Mouse (Mus musculus): ENCODE results near the gene Tbp. TPM values are rescaled to one million over a fixed set of nuclear protein-coding genes. Genes with fewer than 3 reads are reported as not detected.

The Tbp gene
- total and polyA plus RNA-seq, 3 experiments: 38.5 to 490 (median 79.6) TPM

- TF ChIP-seq SIN3A (IDR thresholded peaks at IDR 0.05; ENCODE audit: low read length): peak; percentile 41; the same call in 1 of the 2 replicates
- no peak for TF ChIP-seq MYC (IDR thresholded peaks at IDR 0.05; ENCODE audit: low read depth, low read length)
- TF ChIP-seq CTCF (IDR thresholded peaks at IDR 0.05 in 2 of 3, conservative IDR thresholded peaks at IDR 0.05 in 1 of 3; ENCODE audit: control insufficient read depth in 1 of 3, insufficient read depth in 1 of 3, low read depth in 2 of 3, low read length in 3 of 3, poor library complexity in 1 of 3, severe bottlenecking in 1 of 3): peak; percentile 88 to 92 (median 89)
- TF ChIP-seq MEF2A (IDR thresholded peaks at IDR 0.05; ENCODE audit: extremely low read depth, insufficient replicate concordance, low read depth, low read length, poor library complexity, severe bottlenecking): no peak
- no peak for TF ChIP-seq MXI1 (IDR thresholded peaks at IDR 0.05; ENCODE audit: low read depth, low read length)
- TF ChIP-seq JUND (IDR thresholded peaks at IDR 0.05; ENCODE audit: low read depth, low read length): no peak
- TF ChIP-seq ELF1 (IDR thresholded peaks at IDR 0.05; ENCODE audit: low read depth, low read length): 0 out of 2 replicates have a peak, but pooled peaks have one; percentile 29
- no peak for TF ChIP-seq UBTF (IDR thresholded peaks at IDR 0.05; ENCODE audit: borderline replicate concordance, insufficient read depth, low read depth, low read length)
- TF ChIP-seq USF1 (IDR thresholded peaks at IDR 0.05; ENCODE audit: low read depth, low read length): no peak
- TF ChIP-seq KAT2A (conservative IDR thresholded peaks at IDR 0.05; ENCODE audit: low read depth, low read length): no peak
- no peak for TF ChIP-seq MAX (IDR thresholded peaks at IDR 0.05; ENCODE audit: low read length)
- no peak for TF ChIP-seq USF2 (IDR thresholded peaks at IDR 0.05; ENCODE audit: borderline replicate concordance in 1 of 2, insufficient read depth in 1 of 2, low read depth in 1 of 2, low read length in 2 of 2)
- peak; percentile 63 for TF ChIP-seq ZC3H11A (IDR thresholded peaks at IDR 0.05; ENCODE audit: low read depth, low read length)
- TF ChIP-seq NELFE (IDR thresholded peaks at IDR 0.05; ENCODE audit: low read depth, low read length): no peak
- TF ChIP-seq GATA1 (IDR thresholded peaks at IDR 0.05; ENCODE audit: low read depth, low read length): no peak
- no peak for TF ChIP-seq TBP (IDR thresholded peaks at IDR 0.05; ENCODE audit: low read depth, low read length)
These were observed 32.0 kb upstream of the Tbp start (continued) for GRCm38 (mm10) chr17:15467669-15468068.

DNA sequence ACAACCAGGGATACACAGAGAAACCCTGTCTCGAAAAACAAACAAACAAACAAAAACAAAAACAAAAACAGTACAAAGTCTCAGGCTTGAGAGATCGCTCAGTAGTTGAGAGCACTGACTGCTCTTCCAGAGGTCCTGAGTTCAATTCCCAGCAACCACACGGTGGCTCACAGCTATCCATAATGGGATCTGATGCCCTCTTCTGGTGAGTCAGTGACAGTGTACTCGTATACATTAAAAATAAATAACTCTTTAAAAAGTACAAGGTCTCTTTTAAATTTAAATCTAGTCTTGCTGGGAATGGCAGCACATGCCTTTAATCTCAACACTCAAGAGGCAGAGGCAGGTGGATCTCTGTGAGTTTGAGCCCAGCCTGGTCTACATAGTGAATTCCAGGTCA, 27.0 kb upstream of the Tbp start:
- H3K27me3 ChIP-seq (ENCODE audit: control insufficient read depth in 1 of 2, insufficient read depth in 2 of 2, low read length in 2 of 2): no peaks in the 10 kb centered on the region
- H3K9ac ChIP-seq (ENCODE audit: control insufficient read depth, low read depth, low read length, poor library complexity, severe bottlenecking): no peak overlapping the region
- H3K4me3 ChIP-seq (ENCODE audit: control insufficient read depth in 1 of 2, insufficient read depth in 1 of 2, low read depth in 2 of 2, low read length in 2 of 2): no peak overlapping the region
- DNase-seq (ENCODE audit: low read depth, low spot score): peak; percentile 50
- no peaks in the 10 kb centered on the region for H3K79me2 ChIP-seq (ENCODE audit: control insufficient read depth, insufficient read depth, low read length, poor library complexity)
- H3K4me1 ChIP-seq (ENCODE audit: control insufficient read depth in 1 of 2, insufficient read depth in 2 of 2, low read length in 2 of 2): no peaks in the 10 kb centered on the region
- peaks cover 0 to 20% of the 10 kb centered on the region in 2 experiments; a peak in 3 of 4 replicates for H3K36me3 ChIP-seq (ENCODE audit: control insufficient read depth in 1 of 2, insufficient read depth in 2 of 2, low read length in 2 of 2)
- H3K27ac ChIP-seq (ENCODE audit: control insufficient read depth, low read depth, low read length): no peak overlapping the region
- H3K9me3 ChIP-seq (replicated peaks; ENCODE audit: insufficient read depth, low read length): no peaks in the 10 kb centered on the region
- TF ChIP-seq CTCF (IDR thresholded peaks at IDR 0.05 in 2 of 3, conservative IDR thresholded peaks at IDR 0.05 in 1 of 3; ENCODE audit: control insufficient read depth in 1 of 3, insufficient read depth in 1 of 3, low read depth in 2 of 3, low read length in 3 of 3, poor library complexity in 1 of 3, severe bottlenecking in 1 of 3): peak; percentile 29 to 50 (median 41); a peak in 5 of 6 replicates
- peak; percentile 32; the same call in 1 of the 2 replicates for TF ChIP-seq SMC3 (IDR thresholded peaks at IDR 0.05; ENCODE audit: low read depth, low read length)
- no peak for TF ChIP-seq E2F4 (IDR thresholded peaks at IDR 0.05; ENCODE audit: borderline replicate concordance, low read depth, low read length)
- TF ChIP-seq ZMIZ1 (IDR thresholded peaks at IDR 0.05; ENCODE audit: low read depth, low read length): no peak
